Mouse (Mus musculus): ENCODE measurements at regions not wholly inside any gene's neighbourhood (a gene's known extent, or its start where the extent isn't known, plus 50 kb on each side); places are given as distances from the start of the nearest gene placed in this dataset.
A peak's percentile ranks its signal among the peaks of the same experiment; 100 is the strongest.

DNA sequence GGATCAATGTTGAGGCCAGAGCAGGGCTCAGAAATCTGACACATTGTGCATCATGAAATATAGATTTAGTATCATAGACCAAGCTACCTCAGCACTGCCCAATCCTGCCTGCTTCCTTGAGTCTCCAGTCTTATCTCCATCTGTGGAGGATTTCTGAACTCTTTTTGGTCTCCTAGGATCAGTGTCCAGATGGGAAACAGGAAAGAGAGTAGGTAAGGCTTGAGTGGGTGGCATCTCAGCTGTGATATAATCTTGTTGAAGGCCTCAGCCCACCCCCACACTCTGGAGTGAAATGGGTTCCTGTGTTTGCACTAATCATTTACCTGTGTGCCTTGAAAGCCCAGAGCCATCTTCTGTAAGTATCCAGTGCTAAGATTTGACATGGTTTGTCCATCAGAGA lies 74.3 kb upstream of the Aff3 start:
- no peak for DNase-seq (ENCODE audit: low read depth, low spot score)

DNA sequence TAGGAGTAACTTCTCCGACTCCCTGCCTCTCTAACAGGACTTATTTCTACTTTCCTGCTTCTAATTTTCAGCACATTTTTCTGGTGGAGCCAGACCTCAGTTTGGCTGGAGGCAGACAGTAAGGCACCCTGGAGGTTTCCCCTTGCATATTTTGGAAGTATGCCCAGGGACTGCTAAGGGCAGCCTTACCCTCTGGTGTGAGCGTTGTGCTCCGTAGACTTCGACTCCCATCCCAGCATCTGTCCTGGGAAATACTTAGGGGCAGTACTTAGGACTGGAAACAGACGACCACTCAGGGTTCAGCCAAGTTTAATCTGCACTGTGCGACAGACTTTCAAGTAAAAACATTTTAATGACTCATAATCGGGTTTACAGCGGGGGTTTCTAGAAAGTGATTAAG lies 71.0 kb upstream of the Aff3 start:
- no peak for DNase-seq (ENCODE audit: low read depth, low spot score)

DNA sequence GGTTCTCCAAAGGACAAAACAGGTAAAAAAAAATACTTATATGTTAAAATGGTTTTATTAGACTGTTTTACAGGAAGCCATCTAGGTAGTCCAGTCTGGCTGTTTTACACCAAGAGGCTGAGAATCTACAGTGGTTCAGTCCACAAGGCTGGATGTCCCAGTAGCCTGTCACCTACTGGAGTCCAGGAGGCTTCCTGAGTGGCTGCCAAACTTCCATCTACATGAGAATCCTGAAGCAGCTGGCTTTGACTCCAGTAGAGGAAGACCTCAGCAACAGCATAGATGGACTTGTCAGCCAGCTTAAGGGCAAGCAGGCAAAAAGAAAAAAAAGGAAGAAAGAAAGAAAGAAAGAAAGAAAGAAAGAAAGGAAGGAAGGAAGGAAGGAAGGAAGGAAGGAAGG lies 68.4 kb upstream of the Aff3 start:
- DNase-seq (ENCODE audit: low read depth, low spot score): no peak

DNA sequence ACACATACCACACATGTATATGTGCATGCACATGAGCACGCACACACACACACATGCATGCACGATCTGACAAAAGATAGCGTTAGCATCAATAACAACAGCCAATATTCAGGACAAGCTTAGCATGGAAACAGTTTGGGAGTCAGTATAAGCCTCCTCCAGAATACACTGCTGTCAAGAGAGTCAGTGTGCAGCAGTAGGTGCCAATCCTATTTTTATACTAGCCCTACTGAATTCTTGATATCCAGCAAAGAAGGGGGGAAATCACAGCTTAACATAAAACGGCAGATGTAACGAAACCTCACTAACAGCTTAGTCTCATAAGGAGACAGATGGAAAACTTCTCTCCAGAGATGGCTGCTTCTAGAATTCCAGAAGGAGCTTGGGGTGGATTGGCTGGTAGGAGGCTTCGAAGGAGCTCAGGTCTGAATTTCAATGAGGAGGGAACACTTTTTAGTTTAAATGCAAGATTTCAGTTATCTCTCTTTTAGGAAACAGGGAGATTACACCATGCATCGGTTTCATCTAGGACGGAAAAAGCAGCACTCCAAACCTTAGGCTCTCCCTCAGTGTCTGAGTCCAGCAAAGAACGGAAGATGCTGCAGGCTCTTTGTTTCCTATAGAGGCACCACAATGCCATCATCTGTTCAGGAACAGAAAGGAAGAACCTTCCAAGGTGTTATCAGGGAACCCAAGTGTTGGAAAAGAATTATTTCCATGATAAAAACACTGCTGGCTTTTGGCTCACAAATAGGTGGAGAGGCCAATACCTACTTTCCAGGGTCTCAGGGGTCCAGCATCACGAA lies 65.4 kb upstream of the Aff3 start:
- no peak for DNase-seq (ENCODE audit: low read depth, low spot score)

DNA sequence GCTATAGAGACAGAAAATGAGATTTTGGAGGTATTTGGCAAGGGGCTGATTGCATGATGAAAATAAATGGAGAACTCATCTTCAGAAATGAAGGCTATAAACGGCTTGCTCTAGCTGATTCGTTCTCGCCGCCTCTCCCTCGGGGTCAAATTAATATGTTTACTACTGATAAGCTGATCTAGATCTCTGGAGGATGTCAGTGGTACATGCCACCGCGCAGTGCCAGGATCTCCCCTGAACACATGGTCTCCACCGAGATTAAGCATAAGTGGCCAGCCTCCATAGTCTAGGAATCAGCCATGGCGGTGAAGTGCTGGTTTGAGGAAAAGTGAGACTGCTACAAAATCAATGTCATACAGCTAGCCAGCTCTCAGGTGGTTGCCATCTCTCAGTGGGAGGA lies 61.0 kb upstream of the Aff3 start:
- no peak for DNase-seq (ENCODE audit: low read depth, low spot score)

DNA sequence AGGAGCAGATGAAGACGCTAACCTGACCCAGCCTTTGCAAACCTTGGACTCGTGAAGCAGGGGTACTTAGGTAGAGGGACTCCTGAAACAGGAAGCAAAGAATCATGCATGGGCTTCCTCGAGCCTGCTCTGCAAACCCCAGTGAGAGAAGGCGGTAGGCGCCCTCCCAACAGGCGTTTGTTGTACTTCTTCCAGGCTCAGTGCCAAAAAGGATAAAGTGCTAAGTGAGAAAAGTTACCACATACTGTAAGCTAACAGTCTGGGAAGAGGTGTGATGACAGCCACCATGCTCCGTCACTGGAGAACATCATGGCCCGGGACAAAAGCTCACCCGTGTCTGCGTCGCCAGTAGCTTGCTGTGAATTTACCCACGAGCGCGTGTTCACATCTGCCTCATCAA lies 59.9 kb upstream of the Aff3 start:
- no peak for DNase-seq (ENCODE audit: low read depth, low spot score)

DNA sequence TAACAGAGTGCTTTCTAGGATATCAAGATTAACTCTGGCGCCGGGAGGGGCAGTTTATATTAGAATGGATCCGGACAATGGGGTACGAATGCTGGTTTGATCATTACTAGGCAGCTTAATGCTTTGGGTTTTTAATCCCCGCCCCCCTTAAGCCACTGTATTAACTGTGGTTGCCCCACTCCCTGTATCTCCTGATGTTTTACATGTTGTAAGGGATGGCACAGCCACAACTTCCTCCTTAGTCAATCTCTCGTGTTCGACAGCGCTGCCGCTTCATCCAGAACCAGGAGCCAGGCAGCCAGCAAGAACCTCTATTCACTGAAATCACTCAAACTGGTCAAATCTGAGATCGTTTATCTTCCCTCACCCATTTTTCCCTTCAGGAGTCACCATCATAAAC lies 57.4 kb upstream of the Aff3 start:
- DNase-seq (ENCODE audit: low read depth, low spot score): no peak

DNA sequence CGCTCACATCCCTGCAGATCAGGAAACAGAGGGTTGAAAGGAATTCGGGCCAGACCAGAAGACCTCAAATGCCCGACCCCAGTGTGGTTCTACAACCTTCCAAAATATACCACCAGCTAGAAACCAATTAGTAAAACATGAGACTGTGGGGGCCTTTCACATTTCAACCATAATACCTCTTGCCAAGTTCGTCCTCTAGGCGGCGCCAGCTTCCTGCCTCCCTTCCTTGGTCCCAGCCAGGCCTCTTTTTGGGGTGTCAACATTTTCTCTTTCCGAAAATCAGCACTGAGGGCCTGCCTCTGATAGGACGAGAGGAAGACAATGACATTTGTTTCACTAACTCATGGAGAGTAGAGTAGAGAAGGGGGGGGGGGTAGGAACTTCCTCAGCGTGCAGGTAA lies 55.5 kb upstream of the Aff3 start:
- peak; percentile 31 for DNase-seq (ENCODE audit: low read depth, low spot score)

DNA sequence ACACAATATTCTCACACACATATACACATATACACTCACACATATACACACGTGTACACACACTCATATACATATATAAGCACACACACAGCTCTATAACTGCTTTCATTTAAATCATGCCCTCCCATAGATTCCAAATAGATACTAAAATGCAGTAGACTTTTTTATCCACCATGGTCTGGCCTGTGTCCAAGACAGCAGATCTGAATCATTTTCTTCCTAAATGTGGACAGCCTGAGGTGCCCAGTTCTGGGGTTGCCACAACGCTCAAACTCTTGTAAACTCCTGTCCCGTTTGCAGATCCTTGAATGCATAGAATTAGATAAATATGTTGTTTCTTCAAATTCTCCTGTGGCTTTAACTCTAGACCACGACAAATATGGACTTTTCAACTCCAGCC lies 50.9 kb upstream of the Aff3 start:
- no peak for DNase-seq (ENCODE audit: low read depth, low spot score)
